Mouse (Mus musculus) embryonic stem cell, embryonic (primary cell): ENCODE results near the gene 2810408A11Rik.

ENCODE experiments used
- CTCF ChIA-PET, 4 experiments: fragments of 300-600 bp in 2 of 4; fragments of 350-600 bp in 2 of 4; sonication (Branson Sonifier 250); formaldehyde crosslinking; loops; one replicate each; lab custom pipeline; 2022; ENCODE audit warnings: inconsistent platforms in 2 of 4; lab: Charles Lee
- POLR2A ChIA-PET, 4 experiments: fragments of 300-600 bp in 2 of 4; fragments of 350-600 bp in 2 of 4; sonication (Branson Sonifier 250); formaldehyde crosslinking; loops; one replicate each; lab custom pipeline; 2022; ENCODE audit warnings: antibody characterized with exemption in 4 of 4, inconsistent platforms in 1 of 4; lab: Charles Lee

Gene 2810408A11Rik

DNA sequence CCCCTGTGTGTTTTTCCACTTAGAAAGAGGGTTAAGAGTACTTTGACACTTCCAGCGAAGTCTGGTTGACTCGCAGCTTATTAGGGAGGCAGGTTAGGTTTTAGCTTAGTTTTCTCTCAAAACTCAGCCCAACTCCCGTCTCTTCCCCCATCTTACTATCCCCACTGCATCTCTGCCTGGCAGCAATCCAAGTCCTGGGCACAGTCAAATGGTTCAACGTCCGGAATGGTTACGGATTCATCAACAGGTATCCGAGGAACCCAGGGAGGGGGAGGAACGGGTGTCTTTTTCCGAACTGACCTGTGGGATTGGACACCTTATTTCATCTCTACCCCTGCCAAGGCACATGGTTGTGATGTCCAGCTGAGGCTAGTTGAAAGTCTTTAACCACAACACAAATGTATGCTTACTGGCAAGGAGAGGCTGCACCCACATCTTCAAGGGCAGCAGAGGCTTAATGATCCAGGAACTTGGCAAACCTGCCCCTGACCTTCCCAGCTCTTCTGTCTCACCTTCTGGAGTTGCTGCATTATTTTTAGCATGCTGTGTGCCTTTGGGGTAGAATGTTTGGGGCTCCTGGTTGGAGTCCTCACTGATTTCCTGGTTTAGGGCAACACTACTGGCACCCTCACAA lies 36.0 kb upstream of the 2810408A11Rik start:
- CTCF ChIA-PET, result interaction anchor here (0.5 to 11.3 kb wide), 17 partner anchors 8 to 661 kb away, joined by 3 to 378 read pairs (median 4); partner anchors contain the start of genes Slc2a4 (in 4 of the 4), Cldn7 (in 2 of the 4) and Eif5a (in 1 of the 4)
- POLR2A ChIA-PET, result interaction anchor here (0.5 to 19.7 kb wide), 29 partner anchors 10 to 277 kb away, joined by 3 to 350 read pairs (median 5); partner anchors contain the start of genes Slc2a4 (in 3 of the 4), 2810408A11Rik (in 2 of the 4), Eif5a (in 2 of the 4) and Neurl4 (in 2 of the 4)

GRCm38 (mm10) chr11:69936156-69936555 lies 35.4 kb upstream of the 2810408A11Rik start:
- ChIA-PET POLR2A (interaction anchor here (0.6 to 19.7 kb wide), 34 partner anchors 9 to 496 kb away, joined by 3 to 350 read pairs (median 6); partner anchors contain the start of genes Eif5a (in 4 of the 4), Slc2a4 (in 3 of the 4), 2810408A11Rik (in 2 of the 4) and Ctdnep1 (in 2 of the 4)), CTCF (interaction anchor here (0.6 to 11.3 kb wide), 14 partner anchors 9 to 636 kb away, joined by 3 to 378 read pairs (median 18); partner anchors contain the start of genes Slc2a4 (in 4 of the 4), Cldn7 (in 2 of the 4) and Eif5a (in 1 of the 4))

DNA sequence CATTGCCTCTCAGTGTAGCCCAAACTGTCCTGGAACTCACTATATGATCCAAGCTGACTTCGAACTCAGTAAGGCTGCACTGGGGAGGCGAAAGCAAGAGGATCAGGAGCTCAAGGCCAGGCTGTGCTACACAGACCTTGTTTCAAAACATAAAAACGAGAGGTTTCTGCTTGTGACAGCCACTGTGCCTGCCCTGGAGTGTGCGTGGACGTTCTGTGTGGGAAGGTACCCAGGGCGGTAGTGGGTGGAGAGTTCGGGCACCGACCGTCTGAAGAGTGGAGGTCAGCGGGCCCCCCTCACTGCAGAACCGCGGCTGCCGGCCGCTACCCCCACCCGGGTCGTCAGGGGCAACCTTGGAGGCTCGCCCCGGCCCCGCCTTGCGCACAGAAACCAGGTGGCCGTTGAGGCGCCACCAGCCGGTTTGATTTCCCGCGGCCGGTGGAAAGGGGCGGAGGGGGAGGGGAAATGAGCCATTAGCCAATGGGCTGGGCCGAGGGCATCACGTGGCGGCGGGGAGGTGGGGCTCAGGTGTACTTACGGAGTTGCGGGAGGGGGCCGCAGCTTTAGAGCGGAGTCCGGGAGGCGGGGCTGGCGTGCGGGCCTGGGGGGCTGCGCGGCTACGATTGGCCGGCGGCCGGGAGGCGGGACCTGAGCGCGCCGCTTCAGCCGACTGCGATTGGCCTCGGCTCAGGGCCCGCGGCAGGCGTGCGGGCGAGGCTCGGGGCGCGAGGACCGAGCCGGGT lies 34.5 kb upstream of the 2810408A11Rik start, which contains the start of gene Ybx2:
Ybx2 (plus strand) TSS at position 660 of the 743 bp plus-strand sequence.
- ChIA-PET POLR2A (interaction anchor here (0.6 to 19.7 kb wide), 45 partner anchors 10 to 304 kb away, joined by 3 to 350 read pairs (median 5); partner anchors contain the start of genes Eif5a (in 4 of the 4), Slc2a4 (in 3 of the 4), Ctdnep1 (in 2 of the 4) and Dvl2 (in 2 of the 4)), CTCF (interaction anchor here (0.7 to 11.3 kb wide), 38 partner anchors 9 to 386 kb away, joined by 3 to 378 read pairs (median 6); partner anchors contain the start of genes Slc2a4 (in 4 of the 4), Cldn7 (in 2 of the 4), Eif5a (in 2 of the 4) and Tmem95 (in 2 of the 4))

DNA sequence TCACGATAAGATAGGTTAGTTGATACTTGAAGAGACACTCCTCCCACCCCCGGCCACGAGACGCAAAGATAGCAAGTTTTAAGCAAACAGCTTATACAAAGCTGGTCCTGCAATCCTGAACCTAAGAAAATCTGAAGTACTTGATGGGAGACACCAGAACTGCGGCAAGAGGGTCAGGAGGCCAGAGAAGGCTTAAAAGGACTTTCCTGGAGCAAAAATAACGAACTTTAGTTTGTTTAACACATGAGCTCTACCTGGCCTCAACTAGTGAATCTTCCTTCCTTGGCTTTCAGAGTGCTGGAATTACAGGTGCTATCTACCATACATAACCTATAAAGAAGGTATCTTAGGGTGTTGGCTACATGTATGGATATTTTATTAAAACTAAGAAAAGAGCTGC lies 33.9 kb upstream of the 2810408A11Rik start:
- POLR2A ChIA-PET, result interaction anchor here (0.7 to 19.7 kb wide), 52 partner anchors 11 to 278 kb away, joined by 3 to 350 read pairs (median 4); partner anchors contain the start of genes Eif5a (in 4 of the 4), Slc2a4 (in 3 of the 4), Ctdnep1 (in 2 of the 4) and Dvl2 (in 2 of the 4)
- CTCF ChIA-PET, result interaction anchor here (0.5 to 11.3 kb wide), 89 partner anchors 9 to 515 kb away, joined by 3 to 378 read pairs (median 5); partner anchors contain the start of genes Slc2a4 (in 4 of the 4), Eif5a (in 3 of the 4), Elp5 (in 3 of the 4) and Slc16a11 (in 3 of the 4)

GRCm38 (mm10) chr11:69934169-69934568 lies 33.4 kb upstream of the 2810408A11Rik start:
- POLR2A ChIA-PET, result interaction anchor here (0.5 to 19.7 kb wide), 46 partner anchors 12 to 279 kb away, joined by 3 to 350 read pairs (median 4); partner anchors contain the start of genes Eif5a (in 4 of the 4), Slc2a4 (in 3 of the 4), Ctdnep1 (in 2 of the 4) and 2810408A11Rik (in 1 of the 4)

DNA sequence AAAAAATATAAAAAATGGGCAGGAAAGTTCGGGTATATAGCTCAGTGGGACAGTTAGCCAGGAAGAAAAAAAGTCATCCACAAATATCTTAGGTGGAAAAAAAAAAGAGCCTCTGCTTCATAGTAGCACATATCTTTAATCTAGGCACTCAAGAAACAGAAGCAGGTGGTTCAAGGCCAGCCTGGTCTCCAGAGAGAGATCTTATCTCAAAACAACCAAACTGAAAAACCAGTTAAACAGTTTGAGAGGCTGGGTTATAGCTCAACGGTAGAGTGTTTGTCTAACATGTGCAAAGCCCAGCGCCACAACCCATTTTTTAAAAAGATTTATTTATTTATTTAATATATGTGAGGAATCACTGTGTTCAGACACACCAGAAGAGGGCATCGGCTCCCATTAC lies 32.3 kb upstream of the 2810408A11Rik start:
- ChIA-PET CTCF (interaction anchor here (0.6 to 11.3 kb wide), 33 partner anchors 7 to 405 kb away, joined by 3 to 378 read pairs (median 5); partner anchors contain the start of genes Slc2a4 (in 4 of the 4), Eif5a (in 2 of the 4), Tmem95 (in 2 of the 4) and Acadvl (in 1 of the 4)), POLR2A (interaction anchor here (0.6 to 19.7 kb wide), 10 partner anchors 11 to 280 kb away, joined by 3 to 350 read pairs (median 16); partner anchors contain the start of genes Eif5a (in 4 of the 4), Slc2a4 (in 2 of the 4), Cldn7 (in 1 of the 4) and Gps2 (in 1 of the 4))

More at GRCm38 (mm10) chr11:69934169-69934568, 33.4 kb upstream of the 2810408A11Rik start:
- CTCF ChIA-PET, result interaction anchor here (0.5 to 11.3 kb wide), 110 partner anchors 8 to 515 kb away, joined by 3 to 378 read pairs (median 4); partner anchors contain the start of genes Slc2a4 (in 4 of the 4), Eif5a (in 3 of the 4), Elp5 (in 3 of the 4) and Cldn7 (in 2 of the 4)

DNA sequence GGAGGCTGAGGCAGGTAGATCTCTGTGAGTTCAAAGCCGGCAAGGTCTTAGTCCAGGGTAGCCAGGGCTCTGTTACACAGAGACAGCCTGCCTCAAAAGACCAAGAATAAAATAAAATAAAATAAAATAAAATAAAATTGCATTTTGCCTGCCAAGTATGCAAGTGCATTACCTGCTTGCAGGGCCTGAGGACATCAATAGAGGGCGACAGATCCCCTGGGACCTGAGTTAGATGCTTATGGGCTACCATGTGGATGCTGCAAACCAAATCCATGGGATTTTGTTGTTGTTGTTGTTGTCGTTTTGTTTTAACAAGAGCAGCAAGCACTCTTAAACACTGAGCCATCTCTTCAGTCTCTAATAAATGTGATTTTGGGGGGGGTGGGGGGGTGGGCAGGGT lies 31.5 kb upstream of the 2810408A11Rik start:
- ChIA-PET CTCF (interaction anchor here in 3 of 4 experiments (0.7 to 11.3 kb wide), 9 partner anchors 10 to 68 kb away, joined by 3 to 378 read pairs (median 5); partner anchors contain the start of genes Slc2a4 (in 2 of the 3), 2810408A11Rik (in 1 of the 3), Dvl2 (in 1 of the 3) and Eif5a (in 1 of the 3)), POLR2A (interaction anchor here in 2 of 4 experiments (0.5 to 19.7 kb wide), 9 partner anchors 10 to 487 kb away, joined by 3 to 350 read pairs (median 8); partner anchors contain the start of genes Eif5a (in 2 of the 2), Slc2a4 (in 2 of the 2), Dvl2 (in 1 of the 2) and Gps2 (in 1 of the 2))

DNA sequence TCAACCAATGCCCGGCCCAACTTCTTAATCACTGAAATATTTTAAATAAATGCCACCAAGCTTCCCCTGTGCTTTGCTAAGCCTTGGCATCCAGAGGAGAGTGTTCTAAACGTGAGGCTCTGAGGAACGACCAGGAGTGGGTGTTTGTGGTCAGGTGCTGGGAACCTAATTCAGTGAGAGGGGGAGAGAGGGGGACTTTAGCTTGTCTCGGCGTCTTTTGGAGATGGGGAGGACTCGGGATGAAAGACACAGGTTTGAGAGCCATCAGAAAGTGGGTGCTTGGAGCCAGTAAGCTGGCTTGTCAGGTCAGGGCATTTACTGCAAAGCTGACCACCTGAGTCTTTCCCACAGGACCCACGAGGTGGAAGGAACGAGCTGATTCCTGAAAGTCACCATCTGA lies 31.0 kb upstream of the 2810408A11Rik start:
- ChIA-PET CTCF (interaction anchor here (0.8 to 11.3 kb wide), 10 partner anchors 17 to 68 kb away, joined by 3 to 378 read pairs (median 4); partner anchors contain the start of genes Slc2a4 (in 2 of the 4), 2810408A11Rik (in 1 of the 4), Dvl2 (in 1 of the 4) and Neurl4 (in 1 of the 4)), POLR2A (interaction anchor here in 2 of 4 experiments (0.5 to 19.7 kb wide), 9 partner anchors 11 to 487 kb away, joined by 3 to 350 read pairs (median 3); partner anchors contain the start of genes Eif5a (in 2 of the 2), Dvl2 (in 1 of the 2), Gps2 (in 1 of the 2) and Slc2a4 (in 1 of the 2))

DNA sequence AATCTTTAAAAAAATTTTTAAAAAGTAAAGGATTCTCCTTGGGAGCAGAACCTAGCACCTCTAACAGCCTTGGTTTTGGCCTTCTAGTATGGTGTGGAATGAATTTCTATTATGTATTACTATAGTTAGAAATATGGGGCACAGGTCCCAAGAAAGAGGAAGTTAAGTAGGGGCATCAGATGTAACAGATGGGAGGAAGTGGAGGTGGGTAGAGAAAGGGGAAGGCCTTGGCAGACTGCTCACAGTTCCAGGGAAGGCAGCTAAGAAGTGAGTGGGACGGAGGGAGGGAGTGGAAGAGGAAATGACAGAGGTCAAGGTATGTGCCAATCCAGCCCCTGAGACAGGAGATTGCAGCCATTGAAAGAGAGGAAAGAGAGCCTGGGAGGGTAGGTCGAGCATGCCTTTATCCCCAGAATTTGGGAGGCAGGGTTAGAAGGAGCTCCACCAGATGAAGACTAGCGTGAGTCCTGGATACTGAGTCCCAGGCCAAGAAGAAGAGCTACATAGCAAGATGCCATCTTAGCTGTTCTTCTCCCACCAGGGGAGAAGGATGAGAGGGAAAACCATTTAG lies 30.3 kb upstream of the 2810408A11Rik start:
- POLR2A ChIA-PET, result interaction anchor here in 3 of 4 experiments (0.6 to 19.7 kb wide), 9 partner anchors 10 to 172 kb away, joined by 3 to 350 read pairs (median 3); partner anchors contain the start of genes Eif5a (in 2 of the 3), Dvl2 (in 1 of the 3), Gps2 (in 1 of the 3) and Slc2a4 (in 1 of the 3)
- CTCF ChIA-PET, result interaction anchor here (1.1 to 11.3 kb wide), 6 partner anchors 18 to 48 kb away, joined by 3 to 378 read pairs (median 4); partner anchors contain the start of gene Slc2a4 (in 2 of the 4)

GRCm38 (mm10) chr11:69930176-69930575 lies 29.4 kb upstream of the 2810408A11Rik start:
- CTCF ChIA-PET, result interaction anchor here in 3 of 4 experiments (0.6 to 11.3 kb wide), 3 partner anchors 18 to 576 kb away, joined by 6 to 378 read pairs (median 8); partner anchors contain the start of gene Slc2a4 (in 1 of the 3)
- POLR2A ChIA-PET, result interaction anchor here in 2 of 4 experiments (0.7 to 19.7 kb wide), 4 partner anchors 9 to 79 kb away, joined by 3 to 350 read pairs (median 6); partner anchors contain the start of genes Eif5a (in 2 of the 2), Gps2 (in 1 of the 2) and Slc2a4 (in 1 of the 2)

- CTCF ChIA-PET, result interaction anchor here in 1 of 4 experiments (0.6 kb wide), 1 partner anchor 576 kb away, joined by 8 read pairs; no protein-coding TSS in a partner anchor
- POLR2A ChIA-PET, result no interaction called here
Measured at GRCm38 (mm10) chr11:69929712-69930111, 28.9 kb upstream of the 2810408A11Rik start.

DNA sequence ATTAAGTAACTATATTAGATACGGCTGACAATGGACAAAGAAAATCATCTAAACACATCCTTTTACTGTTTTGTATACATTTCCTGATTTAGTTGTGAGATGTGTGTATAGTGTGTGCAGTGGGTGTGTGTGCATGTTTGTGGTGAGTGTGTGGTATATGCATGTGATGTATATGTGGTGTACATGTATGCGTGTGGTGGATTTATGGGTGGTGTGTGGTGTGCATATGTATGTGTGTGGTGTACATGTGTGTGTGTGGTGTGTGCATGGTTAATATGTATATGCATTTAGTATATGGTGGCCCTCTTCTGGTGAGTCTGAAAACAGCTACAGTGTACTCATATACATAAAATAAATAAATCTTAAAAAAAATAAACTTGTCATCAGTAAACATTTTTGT lies 26.7 kb upstream of the 2810408A11Rik start:
- ChIA-PET CTCF (interaction anchor here in 3 of 4 experiments (0.6 to 1.1 kb wide), 5 partner anchors 21 to 583 kb away, joined by 3 to 6 read pairs (median 3); partner anchors contain the start of gene Slc2a4 (in 2 of the 3)), POLR2A (interaction anchor here in 2 of 4 experiments (0.6 to 1.8 kb wide), 4 partner anchors 12 to 94 kb away, joined by 3 to 9 read pairs (median 4); no protein-coding TSS in a partner anchor)

GRCm38 (mm10) chr11:69922796-69923195 lies 22.0 kb upstream of the 2810408A11Rik start:
- CTCF ChIA-PET, result interaction anchor here in 3 of 4 experiments (0.7 to 5.3 kb wide), 6 partner anchors 11 to 191 kb away, joined by 5 to 40 read pairs (median 6); partner anchors contain the start of genes Slc2a4 (in 1 of the 3), Tmem95 (in 1 of the 3) and Ybx2 (in 1 of the 3)
- POLR2A ChIA-PET, result interaction anchor here in 3 of 4 experiments (1.2 to 14.2 kb wide), 17 partner anchors 13 to 200 kb away, joined by 3 to 353 read pairs (median 18); partner anchors contain the start of genes Slc2a4 (in 3 of the 3), 2810408A11Rik (in 2 of the 3), Neurl4 (in 2 of the 3) and Tmem95 (in 2 of the 3)

GRCm38 (mm10) chr11:69922012-69922756 lies 21.4 kb upstream of the 2810408A11Rik start:
- ChIA-PET CTCF (interaction anchor here (0.6 to 5.3 kb wide), 18 partner anchors 12 to 1848 kb away, joined by 3 to 40 read pairs (median 4); partner anchors contain the start of genes Slc2a4 (in 2 of the 4), Ybx2 (in 2 of the 4), Kctd11 (in 1 of the 4) and Tmem95 (in 1 of the 4)), POLR2A (interaction anchor here (0.6 to 14.2 kb wide), 124 partner anchors 9 to 849 kb away, joined by 3 to 353 read pairs (median 7); partner anchors contain the start of genes Ybx2 (in 4 of the 4), 2810408A11Rik (in 3 of the 4), Ctdnep1 (in 3 of the 4) and Dvl2 (in 3 of the 4))
